Mouse (Mus musculus): ENCODE data around the gene Pik3r5. TPM values are rescaled to one million over a fixed set of nuclear protein-coding genes. Genes with fewer than 3 reads are reported as not detected.

Pik3r5 gene
- polyA plus RNA-seq, 1 experiment from 2014 or later, result 0.74 TPM

DNA sequence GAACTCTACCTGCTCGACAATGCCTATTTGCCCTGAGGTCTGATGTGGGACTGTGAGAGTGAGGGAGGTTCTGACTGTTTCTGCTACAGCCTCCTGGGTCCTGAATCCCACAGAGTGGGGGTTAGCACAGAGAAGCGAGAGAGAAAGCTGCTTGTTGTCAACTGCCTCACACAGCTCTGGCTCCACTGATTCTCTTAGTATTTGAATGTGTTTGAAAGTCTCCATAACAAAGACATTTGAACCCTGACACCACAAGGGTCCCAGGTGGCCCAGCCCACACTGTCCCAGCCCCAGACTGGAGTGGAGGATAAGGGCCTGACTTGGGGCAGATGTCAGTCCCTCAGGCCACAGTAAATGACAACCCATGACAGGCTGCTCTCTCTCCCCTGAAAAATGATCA lies 57.3 kb downstream of the Pik3r5 start:
- ATAC-seq (ENCODE audit: low FRiP score), result no peak
- no peaks in the 10 kb centered on the region for H3K4me1 ChIP-seq (replicated peaks; ENCODE audit: control insufficient read depth, insufficient read depth, low read length)
- no peaks in the 10 kb centered on the region for H3K27me3 ChIP-seq (ENCODE audit: control insufficient read depth, insufficient read depth, low read length)
- no peaks in the 10 kb centered on the region for H3K9me3 ChIP-seq (ENCODE audit: control insufficient read depth, low read length)
- DNase-seq (ENCODE audit: low spot score), result no peak
- 17% methylated on average over 2 of the region's 2 CpGs for WGBS
- no peaks in the 10 kb centered on the region for H3K36me3 ChIP-seq (ENCODE audit: control insufficient read depth, insufficient read depth, low read length)
- no peak overlapping the region for H3K4me3 ChIP-seq (ENCODE audit: low read depth, low read length)
- H3K4me2 ChIP-seq (replicated peaks; ENCODE audit: low read depth, low read length), result no peak overlapping the region
- H3K27ac ChIP-seq (ENCODE audit: low read depth, low read length), result no peak overlapping the region
- H3K9ac ChIP-seq (ENCODE audit: low read depth, low read length), result no peak overlapping the region

DNA sequence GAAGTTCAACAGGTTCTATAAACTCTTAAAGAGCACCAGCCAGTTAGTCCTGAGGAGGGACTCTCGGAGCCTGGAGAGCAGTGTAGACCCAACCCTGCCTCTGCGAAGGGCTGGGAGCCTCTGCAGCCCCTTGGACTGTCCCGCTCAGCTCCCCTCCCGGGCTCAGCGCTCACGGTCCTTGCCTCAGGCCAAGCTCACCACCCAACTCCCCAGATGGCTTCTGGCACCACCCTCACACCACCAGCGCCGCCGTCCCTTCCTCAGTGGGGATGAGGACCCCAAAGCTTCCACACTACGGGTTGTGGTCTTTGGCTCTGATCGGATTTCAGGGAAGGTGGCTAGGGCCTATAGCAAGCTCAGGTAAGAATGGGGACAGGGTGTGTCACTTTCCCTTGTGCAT lies 60.7 kb downstream of the Pik3r5 start:
- 88% methylated on average over 11 of the region's 11 CpGs for WGBS
- no peaks in the 10 kb centered on the region for H3K9me3 ChIP-seq (ENCODE audit: control insufficient read depth, low read length)
- H3K4me2 ChIP-seq (replicated peaks; ENCODE audit: low read depth, low read length), result no peak overlapping the region
- H3K27ac ChIP-seq (ENCODE audit: low read depth, low read length), result no peak overlapping the region
- H3K36me3 ChIP-seq (ENCODE audit: control insufficient read depth, insufficient read depth, low read length), result no peaks in the 10 kb centered on the region
- no peak for ATAC-seq (ENCODE audit: low FRiP score)
- H3K27me3 ChIP-seq (ENCODE audit: control insufficient read depth, insufficient read depth, low read length), result no peaks in the 10 kb centered on the region
- no peak overlapping the region for H3K4me3 ChIP-seq (ENCODE audit: low read depth, low read length)
- H3K4me1 ChIP-seq (replicated peaks; ENCODE audit: control insufficient read depth, insufficient read depth, low read length), result no peaks in the 10 kb centered on the region
- H3K9ac ChIP-seq (ENCODE audit: low read depth, low read length), result no peak overlapping the region
- no peak for DNase-seq (ENCODE audit: low spot score)

DNA sequence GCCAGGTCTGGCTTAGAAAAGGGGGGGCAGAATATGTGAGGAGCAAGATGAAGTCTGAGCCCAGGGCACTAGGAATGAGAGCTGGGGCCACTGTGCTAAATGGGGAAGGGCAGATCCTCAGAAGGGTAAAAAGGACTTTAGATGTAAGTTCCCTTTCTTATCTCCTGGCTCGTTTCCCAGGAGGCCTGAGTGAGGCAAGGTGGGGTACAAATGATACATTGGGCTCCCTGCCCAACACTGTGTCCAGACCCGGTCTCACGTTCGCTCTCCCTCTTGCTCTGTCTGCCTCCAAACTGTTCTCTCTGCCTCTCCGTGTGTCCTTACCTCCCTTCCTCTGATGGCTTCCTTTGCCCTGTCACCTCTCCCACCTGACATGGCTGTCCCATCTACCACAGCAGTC lies 61.8 kb downstream of the Pik3r5 start:
- Histone ChIP-seq H3K27me3 (ENCODE audit: control insufficient read depth, insufficient read depth, low read length) (no peaks in the 10 kb centered on the region), H3K36me3 (ENCODE audit: control insufficient read depth, insufficient read depth, low read length) (no peaks in the 10 kb centered on the region), H3K4me3 (ENCODE audit: low read depth, low read length) (no peak overlapping the region), H3K4me1 (replicated peaks; ENCODE audit: control insufficient read depth, insufficient read depth, low read length) (no peaks in the 10 kb centered on the region), H3K9me3 (ENCODE audit: control insufficient read depth, low read length) (no peaks in the 10 kb centered on the region), H3K4me2 (replicated peaks; ENCODE audit: low read depth, low read length) (no peak overlapping the region), H3K27ac (ENCODE audit: low read depth, low read length) (no peak overlapping the region), H3K9ac (ENCODE audit: low read depth, low read length) (no peak overlapping the region)
- ATAC-seq (ENCODE audit: low FRiP score), result no peak
- 91% methylated on average over 5 of the region's 5 CpGs for WGBS
- DNase-seq (ENCODE audit: low spot score), result no peak

DNA sequence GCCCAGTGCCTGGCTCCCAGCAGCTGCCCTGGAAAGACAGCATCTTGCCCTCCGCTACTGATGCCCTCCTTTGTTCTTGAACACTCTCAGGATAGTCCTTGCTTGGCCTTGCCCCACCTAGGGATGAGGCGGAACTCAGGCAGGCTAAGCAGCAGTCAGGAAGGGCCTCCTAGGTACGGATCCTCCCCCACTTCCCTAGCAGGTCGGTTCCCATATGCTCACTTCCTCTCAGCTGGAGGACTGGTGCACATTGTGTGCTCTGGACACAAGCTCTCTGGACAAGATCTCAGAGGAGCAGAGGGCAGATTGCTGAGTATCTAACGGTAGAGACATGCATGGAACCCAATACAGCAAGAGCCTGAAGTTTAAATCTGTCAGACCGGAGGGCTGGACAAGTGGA lies 65.2 kb downstream of the Pik3r5 start:
- Histone ChIP-seq H3K36me3 (ENCODE audit: control insufficient read depth, insufficient read depth, low read length) (no peaks in the 10 kb centered on the region), H3K4me2 (replicated peaks; ENCODE audit: low read depth, low read length) (no peak overlapping the region), H3K27me3 (ENCODE audit: control insufficient read depth, insufficient read depth, low read length) (no peaks in the 10 kb centered on the region), H3K4me1 (replicated peaks; ENCODE audit: control insufficient read depth, insufficient read depth, low read length) (no peaks in the 10 kb centered on the region), H3K9ac (ENCODE audit: low read depth, low read length) (no peak overlapping the region), H3K27ac (ENCODE audit: low read depth, low read length) (no peak overlapping the region), H3K4me3 (ENCODE audit: low read depth, low read length) (no peak overlapping the region), H3K9me3 (ENCODE audit: control insufficient read depth, low read length) (no peaks in the 10 kb centered on the region)
- whole genome bisulfite sequencing, result 77% methylated on average over 6 of the region's 6 CpGs
- DNase-seq (ENCODE audit: low spot score), result no peak
- no peak for ATAC-seq (ENCODE audit: low FRiP score)

DNA sequence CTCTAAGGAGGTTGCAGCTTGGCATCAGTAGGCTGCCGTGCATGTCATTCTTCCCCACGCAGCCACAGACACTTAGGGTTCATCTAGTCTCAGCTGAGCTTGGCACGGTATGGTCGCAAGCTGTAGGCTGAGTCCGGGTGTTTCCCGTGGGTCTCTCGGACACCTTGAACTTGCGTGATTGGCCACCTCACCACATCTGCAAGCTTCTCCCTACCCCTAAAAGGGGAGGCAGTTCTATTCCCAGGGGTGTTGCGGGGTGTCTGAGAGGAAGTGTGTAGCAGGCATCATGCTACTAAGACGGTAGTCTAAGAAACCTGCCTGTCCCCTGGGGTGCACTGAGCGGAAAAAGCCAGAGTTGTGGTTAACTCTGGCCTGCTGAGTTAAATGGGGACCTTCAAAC lies 66.6 kb downstream of the Pik3r5 start:
- DNase-seq (ENCODE audit: low spot score) (no peak), ATAC-seq (ENCODE audit: low FRiP score) (no peak)
- no peaks in the 10 kb centered on the region for H3K27me3 ChIP-seq (ENCODE audit: control insufficient read depth, insufficient read depth, low read length)
- WGBS, result 90% methylated on average over 11 of the region's 11 CpGs
- no peak overlapping the region for H3K4me3 ChIP-seq (ENCODE audit: low read depth, low read length)
- no peaks in the 10 kb centered on the region for H3K4me1 ChIP-seq (replicated peaks; ENCODE audit: control insufficient read depth, insufficient read depth, low read length)
- no peaks in the 10 kb centered on the region for H3K36me3 ChIP-seq (ENCODE audit: control insufficient read depth, insufficient read depth, low read length)
- no peaks in the 10 kb centered on the region for H3K9me3 ChIP-seq (ENCODE audit: control insufficient read depth, low read length)
- no peak overlapping the region for H3K9ac ChIP-seq (ENCODE audit: low read depth, low read length)
- no peak overlapping the region for H3K27ac ChIP-seq (ENCODE audit: low read depth, low read length)
- no peak overlapping the region for H3K4me2 ChIP-seq (replicated peaks; ENCODE audit: low read depth, low read length)

DNA sequence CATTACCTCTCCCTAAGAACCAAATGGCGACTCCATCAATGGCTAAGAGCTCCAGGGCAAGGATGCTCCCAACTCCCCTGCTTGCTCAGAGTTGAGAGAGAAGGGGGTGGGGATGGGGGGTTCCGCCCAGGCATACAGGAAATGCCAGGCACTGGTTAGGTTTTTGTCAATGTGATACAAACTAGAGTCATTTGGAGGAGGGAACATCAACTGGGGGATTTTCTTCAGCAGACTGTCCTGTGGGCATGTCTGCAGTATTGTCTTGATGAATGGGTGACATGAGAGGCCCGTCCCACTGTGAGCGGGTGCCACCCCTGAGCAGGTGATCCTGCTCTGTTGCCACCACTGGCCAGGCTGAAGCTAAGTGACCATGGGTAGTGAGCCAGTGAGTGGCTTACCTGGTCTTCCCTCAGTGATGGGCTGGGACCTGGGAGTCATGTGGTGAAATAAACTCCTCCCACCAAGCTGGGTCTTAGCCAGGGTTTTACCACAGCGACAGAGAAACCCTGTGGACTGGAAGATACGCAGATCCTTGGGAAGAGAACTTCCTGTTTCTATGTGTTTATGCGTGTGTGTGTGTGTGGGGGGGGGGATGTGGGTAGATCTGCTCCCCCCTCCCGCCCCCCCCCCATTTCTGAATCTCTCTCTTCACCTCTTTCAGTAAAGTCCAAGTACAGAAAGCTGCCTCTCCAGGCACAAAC lies 67.2 kb downstream of the Pik3r5 start:
- no peak overlapping the region for H3K27ac ChIP-seq (ENCODE audit: low read depth, low read length)
- no peaks in the 10 kb centered on the region for H3K9me3 ChIP-seq (ENCODE audit: control insufficient read depth, low read length)
- H3K4me2 ChIP-seq (replicated peaks; ENCODE audit: low read depth, low read length), result no peak overlapping the region
- no peaks in the 10 kb centered on the region for H3K4me1 ChIP-seq (replicated peaks; ENCODE audit: control insufficient read depth, insufficient read depth, low read length)
- 73% methylated on average over 7 of the region's 8 CpGs for WGBS
- ATAC-seq (ENCODE audit: low FRiP score), result no peak
- no peak for DNase-seq (ENCODE audit: low spot score)
- H3K9ac ChIP-seq (ENCODE audit: low read depth, low read length), result no peak overlapping the region
- H3K4me3 ChIP-seq (ENCODE audit: low read depth, low read length), result no peak overlapping the region
- H3K36me3 ChIP-seq (ENCODE audit: control insufficient read depth, insufficient read depth, low read length), result no peaks in the 10 kb centered on the region
- H3K27me3 ChIP-seq (ENCODE audit: control insufficient read depth, insufficient read depth, low read length), result no peaks in the 10 kb centered on the region

DNA sequence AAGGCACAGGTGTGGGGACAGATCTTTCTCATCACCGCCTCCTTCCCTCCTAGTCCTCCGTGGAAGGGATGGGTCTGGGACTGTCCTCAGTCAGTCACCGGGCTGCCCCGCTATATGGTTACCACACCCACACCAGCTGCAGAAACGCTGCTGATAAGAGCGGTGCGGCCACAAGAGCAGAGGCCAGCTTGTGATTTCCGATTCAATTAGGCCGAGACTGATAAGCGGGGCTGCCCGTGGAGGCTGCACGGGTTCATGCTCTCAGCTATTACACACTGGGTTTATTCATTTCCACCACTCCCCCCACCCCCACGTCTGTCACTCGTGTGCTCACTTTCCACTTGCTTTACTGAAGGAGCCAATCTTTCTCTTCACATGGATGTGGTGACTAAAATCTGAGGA lies 69.0 kb downstream of the Pik3r5 start:
- WGBS, result 68% methylated on average over 14 of the region's 14 CpGs
- DNase-seq (ENCODE audit: low spot score) (no peak), ATAC-seq (ENCODE audit: low FRiP score) (no peak)
- no peaks in the 10 kb centered on the region for H3K27me3 ChIP-seq (ENCODE audit: control insufficient read depth, insufficient read depth, low read length)
- H3K9me3 ChIP-seq (ENCODE audit: control insufficient read depth, low read length), result no peaks in the 10 kb centered on the region
- no peak overlapping the region for H3K27ac ChIP-seq (ENCODE audit: low read depth, low read length)
- no peak overlapping the region for H3K4me3 ChIP-seq (ENCODE audit: low read depth, low read length)
- H3K4me1 ChIP-seq (replicated peaks; ENCODE audit: control insufficient read depth, insufficient read depth, low read length), result no peaks in the 10 kb centered on the region
- no peaks in the 10 kb centered on the region for H3K36me3 ChIP-seq (ENCODE audit: control insufficient read depth, insufficient read depth, low read length)
- no peak overlapping the region for H3K9ac ChIP-seq (ENCODE audit: low read depth, low read length)
- H3K4me2 ChIP-seq (replicated peaks; ENCODE audit: low read depth, low read length), result no peak overlapping the region

DNA sequence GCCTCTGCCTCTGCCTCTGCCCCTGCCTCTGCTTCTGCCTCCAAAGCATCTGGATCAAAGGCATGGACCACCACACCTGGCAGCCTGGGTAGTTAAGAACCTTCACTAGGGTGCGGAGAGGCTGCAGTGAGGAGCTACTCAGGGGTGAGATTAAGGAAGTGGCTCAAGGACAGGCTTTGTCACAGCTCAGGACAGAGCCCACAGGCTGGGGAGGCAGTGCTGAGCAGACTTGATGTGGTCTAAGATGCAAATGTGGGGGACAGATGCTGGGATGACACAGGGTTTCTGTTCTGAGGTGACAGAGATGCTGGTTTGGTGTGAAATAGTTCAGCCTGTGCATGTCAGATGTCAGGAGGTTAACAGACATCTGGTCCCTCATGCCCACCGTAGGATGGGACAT lies 70.5 kb downstream of the Pik3r5 start:
- no peaks in the 10 kb centered on the region for H3K9me3 ChIP-seq (ENCODE audit: control insufficient read depth, low read length)
- 84% methylated on average over 2 of the region's 2 CpGs for WGBS
- H3K4me2 ChIP-seq (replicated peaks; ENCODE audit: low read depth, low read length), result no peak overlapping the region
- no peak overlapping the region for H3K4me3 ChIP-seq (ENCODE audit: low read depth, low read length)
- H3K9ac ChIP-seq (ENCODE audit: low read depth, low read length), result no peak overlapping the region
- no peak for ATAC-seq (ENCODE audit: low FRiP score)
- H3K4me1 ChIP-seq (replicated peaks; ENCODE audit: control insufficient read depth, insufficient read depth, low read length), result no peaks in the 10 kb centered on the region
- DNase-seq (ENCODE audit: low spot score), result no peak
- no peaks in the 10 kb centered on the region for H3K36me3 ChIP-seq (ENCODE audit: control insufficient read depth, insufficient read depth, low read length)
- no peak overlapping the region for H3K27ac ChIP-seq (ENCODE audit: low read depth, low read length)
- H3K27me3 ChIP-seq (ENCODE audit: control insufficient read depth, insufficient read depth, low read length), result no peaks in the 10 kb centered on the region

DNA sequence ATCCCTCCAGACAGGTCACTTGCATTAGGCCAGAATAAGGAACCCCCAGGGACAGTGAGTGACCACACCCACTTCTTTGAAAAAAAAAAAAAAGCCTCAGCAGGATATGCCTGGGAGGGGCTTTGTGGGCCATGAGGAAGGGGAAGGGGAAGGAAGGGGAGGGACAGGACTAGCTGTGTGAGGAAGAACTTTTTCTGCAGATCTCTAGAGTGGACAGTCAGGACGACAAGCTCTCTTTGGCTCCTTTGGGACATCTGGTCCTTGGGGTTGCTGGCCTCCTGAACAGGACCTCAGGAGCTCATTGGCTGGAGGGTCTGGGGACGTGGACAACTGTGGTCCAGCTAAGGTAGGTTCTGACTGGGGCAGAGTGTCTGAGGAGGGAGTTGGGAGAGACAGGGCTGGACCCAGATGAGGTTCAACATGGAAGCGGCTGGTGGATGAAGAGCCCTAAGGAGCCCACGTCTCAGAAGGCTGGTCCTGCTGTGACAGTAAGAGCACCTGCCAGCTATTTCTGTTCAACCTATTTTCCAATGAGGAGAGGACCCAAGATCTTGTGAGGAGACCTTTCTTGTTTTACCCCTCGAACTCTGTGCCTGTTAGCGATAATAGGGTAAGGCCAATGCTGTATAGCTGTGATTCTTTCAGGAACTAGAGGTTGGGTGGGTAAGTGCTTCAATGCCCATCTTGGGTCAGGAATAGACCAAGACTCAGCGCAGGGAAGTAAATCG lies 71.1 kb downstream of the Pik3r5 start, which contains the start of gene Pik3r6:
TSS of gene Pik3r6 (plus strand) at position 118 of the 728 bp plus-strand sequence.
- WGBS, result 86% methylated on average over 8 of the region's 8 CpGs
- ATAC-seq (ENCODE audit: low FRiP score), result no peak

More for the DNA sequence above, 71.1 kb downstream of the Pik3r5 start, which contains the start of gene Pik3r6:
- no peak within 1 kb of the TSS for H3K9ac ChIP-seq (ENCODE audit: low read depth, low read length)
- no peaks in the 10 kb centered on the region for H3K4me1 ChIP-seq (replicated peaks; ENCODE audit: control insufficient read depth, insufficient read depth, low read length)
- H3K9me3 ChIP-seq (ENCODE audit: control insufficient read depth, low read length), result no peaks in the 10 kb centered on the region
- no peak within 1 kb of the TSS for H3K27ac ChIP-seq (ENCODE audit: low read depth, low read length)
- no peak within 1 kb of the TSS for H3K4me3 ChIP-seq (ENCODE audit: low read depth, low read length)
- no peaks in the 10 kb centered on the region for H3K36me3 ChIP-seq (ENCODE audit: control insufficient read depth, insufficient read depth, low read length)
- no peak within 1 kb of the TSS for H3K4me2 ChIP-seq (replicated peaks; ENCODE audit: low read depth, low read length)
- no peaks in the 10 kb centered on the region for H3K27me3 ChIP-seq (ENCODE audit: control insufficient read depth, insufficient read depth, low read length)
- no peak for DNase-seq (ENCODE audit: low spot score)

All from hindbrain, embryonic 11.5 days (tissue).